Mouse (Mus musculus) ES-Bruce4 (cell line): ENCODE results near the gene Zfp488. TPM values are rescaled to one million over a fixed set of nuclear protein-coding genes. Genes with fewer than 3 reads are reported as not detected.

Source experiments
- H3K27ac ChIP-seq: 2 replicates; pipeline ENCODE4 v1.5.1; 2012; ENCODE audit warnings: low read length, inconsistent platforms; ENCODE audit not compliant: insufficient read depth
- H3K27me3 ChIP-seq: 2 replicates; pipeline ENCODE4 v1.6.1; 2012; ENCODE audit warnings: mild to moderate bottlenecking, low read length, inconsistent platforms; ENCODE audit not compliant: control insufficient read depth, poor library complexity, insufficient read depth, severe bottlenecking
- H3K36me3 ChIP-seq: 2 replicates; pipeline ENCODE4 v1.6.1; 2012; ENCODE audit warnings: inconsistent platforms, mild to moderate bottlenecking, low read length, moderate library complexity; ENCODE audit not compliant: control insufficient read depth, poor library complexity, insufficient read depth, severe bottlenecking
- H3K4me1 ChIP-seq: one replicate; pipeline ENCODE4 v1.8.1; 2011; ENCODE audit warnings: low read length; ENCODE audit not compliant: control insufficient read depth, insufficient read depth
- H3K4me3 ChIP-seq: 2 replicates; pipeline ENCODE4 v1.5.1; 2011; ENCODE audit warnings: low read depth, mild to moderate bottlenecking, low read length
- H3K9ac ChIP-seq: 2 replicates; pipeline ENCODE4 v1.6.1; 2012; ENCODE audit warnings: low read depth, mild to moderate bottlenecking, inconsistent platforms; ENCODE audit not compliant: poor library complexity, severe bottlenecking
- H3K9me3 ChIP-seq: replicated peaks from 2 replicates; pipeline ENCODE4 v1.6.1; 2012; ENCODE audit warnings: mild to moderate bottlenecking, low read length, inconsistent platforms; ENCODE audit not compliant: control insufficient read depth, poor library complexity, insufficient read depth, severe bottlenecking
- CTCF ChIP-seq: IDR thresholded peaks from one replicate; pipeline ENCODE4 v1.8.1; 2011; ENCODE audit warnings: low read depth, low read length
- EP300 ChIP-seq: IDR thresholded peaks from 2 replicates; pipeline ENCODE4 v1.6.1; 2011; ENCODE audit warnings: low read depth, low read length; ENCODE audit not compliant: insufficient read depth
- POLR2A ChIP-seq: IDR thresholded peaks from one replicate; pipeline ENCODE4 v1.8.1; 2011; ENCODE audit warnings: low read length; ENCODE audit not compliant: insufficient read depth
- polyA plus RNA-seq: library from polyadenylated mRNA; stranded (reverse); fragments of >200 nt; gene quantifications from 2 replicates; pipeline ENCODE4 v1.2.4, GENCODE M21; 2011; ENCODE audit warnings: low read depth; ENCODE audit not compliant: missing spikeins, insufficient read depth, insufficient read length

Gene Zfp488
- polyA plus RNA-seq, 1 experiment, result not detected

DNA sequence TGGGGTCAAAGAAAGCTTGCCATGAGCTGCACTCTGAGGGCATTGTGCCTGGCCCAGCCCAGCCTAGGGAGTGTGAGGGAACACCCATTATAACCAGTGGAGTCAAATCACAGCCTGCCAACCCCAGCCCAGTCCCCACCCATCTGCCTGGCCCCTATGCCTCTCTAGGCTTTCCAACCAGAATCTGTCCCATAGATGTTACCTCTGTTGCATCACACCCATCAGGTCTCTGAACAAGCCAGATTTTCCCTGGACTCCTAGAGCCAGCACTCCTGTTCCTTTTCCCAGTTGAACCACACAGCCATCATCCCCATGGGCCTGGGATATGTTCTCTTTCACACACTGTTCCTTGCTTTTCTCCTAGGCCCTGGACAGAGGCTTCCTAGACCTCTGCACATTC, 22.9 kb upstream of the Zfp488 start:
- no peak for TF ChIP-seq CTCF
- Histone ChIP-seq H3K4me1 (no peaks in the 10 kb centered on the region), H3K36me3 (no peaks in the 10 kb centered on the region), H3K9me3 (no peaks in the 10 kb centered on the region; the same call in 1 of the 2 replicates), H3K9ac (no peak overlapping the region), H3K27me3 (no peaks in the 10 kb centered on the region), H3K4me3 (no peak overlapping the region), H3K27ac (no peak overlapping the region)

DNA sequence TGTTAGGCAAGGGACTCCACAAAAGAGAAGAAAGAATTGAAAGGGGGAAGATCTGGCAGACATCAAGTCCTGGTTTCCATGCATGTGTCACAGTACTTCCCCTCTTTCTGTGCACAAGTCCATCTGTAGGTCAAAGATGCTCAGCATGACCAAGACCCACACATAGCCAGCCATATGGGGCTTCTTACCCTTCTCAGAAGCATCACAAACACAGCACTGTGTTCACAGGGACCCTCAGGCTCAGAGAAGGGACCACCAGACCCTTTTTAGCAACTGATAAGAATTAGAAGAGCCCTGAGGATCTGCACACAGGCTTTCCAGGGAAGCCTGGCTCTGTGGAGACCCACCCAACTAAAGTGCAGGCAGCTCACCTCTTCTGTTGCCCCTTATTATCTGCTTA, 21.5 kb upstream of the Zfp488 start:
- Histone ChIP-seq H3K27ac (no peak overlapping the region), H3K4me1 (no peaks in the 10 kb centered on the region), H3K9ac (no peak overlapping the region), H3K9me3 (no peaks in the 10 kb centered on the region; the same call in 1 of the 2 replicates), H3K36me3 (no peaks in the 10 kb centered on the region), H3K27me3 (no peaks in the 10 kb centered on the region), H3K4me3 (no peak overlapping the region)
- TF ChIP-seq EP300, result no peak

DNA sequence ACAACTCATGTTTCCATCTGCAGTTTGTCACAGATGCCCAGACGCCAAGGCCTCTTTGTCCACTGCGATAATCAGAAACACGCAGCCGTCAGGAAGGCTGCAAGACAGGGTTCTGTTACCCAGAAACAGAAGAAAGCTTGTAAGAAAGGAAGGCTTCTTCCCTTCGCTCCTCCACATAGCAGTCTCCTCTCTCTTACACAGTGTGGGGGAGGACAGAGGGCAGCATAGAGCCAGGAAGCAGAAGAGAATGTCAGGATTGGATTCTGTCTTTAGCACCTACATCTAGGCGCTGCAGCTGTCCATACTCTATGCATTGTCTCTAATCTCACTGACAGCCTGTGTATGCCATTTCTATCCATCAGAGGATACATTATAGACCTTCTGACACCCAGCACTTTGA, 18.9 kb upstream of the Zfp488 start:
- Histone ChIP-seq H3K4me1 (no peaks in the 10 kb centered on the region), H3K9me3 (no peaks in the 10 kb centered on the region; the same call in 1 of the 2 replicates), H3K4me3 (no peak overlapping the region), H3K36me3 (no peaks in the 10 kb centered on the region), H3K27ac (no peak overlapping the region), H3K27me3 (no peaks in the 10 kb centered on the region), H3K9ac (no peak overlapping the region)
- TF ChIP-seq CTCF, result no peak
- no peak for TF ChIP-seq EP300
- no peak for TF ChIP-seq POLR2A

GRCm38 (mm10) chr14:33993521-33994289, 15.1 kb upstream of the Zfp488 start:
- Histone ChIP-seq H3K36me3 (no peaks in the 10 kb centered on the region), H3K27me3 (no peaks in the 10 kb centered on the region), H3K9ac (no peak overlapping the region), H3K4me3 (no peak overlapping the region), H3K4me1 (no peaks in the 10 kb centered on the region), H3K9me3 (no peaks in the 10 kb centered on the region), H3K27ac (no peak overlapping the region)
- TF ChIP-seq POLR2A, result no peak
- no peak for TF ChIP-seq EP300
- no peak for TF ChIP-seq CTCF

- no peak for TF ChIP-seq POLR2A
- TF ChIP-seq CTCF, result no peak
- TF ChIP-seq EP300, result no peak
- Histone ChIP-seq H3K27ac (no peak overlapping the region), H3K27me3 (no peaks in the 10 kb centered on the region), H3K4me3 (no peak overlapping the region), H3K9ac (no peak overlapping the region), H3K9me3 (no peaks in the 10 kb centered on the region), H3K4me1 (no peaks in the 10 kb centered on the region), H3K36me3 (no peaks in the 10 kb centered on the region)
Measured at GRCm38 (mm10) chr14:33993051-33993450, 14.5 kb upstream of the Zfp488 start.

DNA sequence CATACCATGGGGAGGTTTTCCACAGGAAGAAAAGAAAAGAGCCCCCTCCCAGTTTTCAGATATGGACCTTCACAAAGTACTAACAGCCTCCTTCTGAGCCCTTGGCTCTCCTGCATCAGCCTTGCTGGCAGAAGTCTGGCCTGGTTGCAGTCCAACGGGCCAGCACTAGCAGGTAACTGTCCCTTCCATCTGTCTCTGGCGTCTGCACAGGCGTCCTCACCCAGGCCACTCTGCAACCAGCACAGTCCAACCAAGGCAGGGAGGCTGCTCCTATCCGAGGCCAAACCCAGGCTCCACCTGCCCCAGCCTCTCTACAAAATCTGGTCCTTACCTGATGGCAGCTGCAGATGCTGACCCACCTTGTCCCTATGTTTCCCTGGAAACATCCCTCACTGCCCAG, 13.4 kb upstream of the Zfp488 start:
- Histone ChIP-seq H3K4me1 (no peaks in the 10 kb centered on the region), H3K27ac (no peak overlapping the region), H3K9me3 (0 out of 2 replicates have a peak, but pooled peaks cover 2% of the 10 kb centered on the region), H3K4me3 (no peak overlapping the region), H3K27me3 (no peaks in the 10 kb centered on the region), H3K9ac (no peak overlapping the region), H3K36me3 (no peaks in the 10 kb centered on the region)
- no peak for TF ChIP-seq CTCF
- TF ChIP-seq POLR2A, result no peak
- TF ChIP-seq EP300, result no peak
